Mouse (Mus musculus): ENCODE measurements at regions not wholly inside any gene's neighbourhood (a gene's known extent, or its start where the extent isn't known, plus 50 kb on each side); places are given as distances from the start of the nearest gene placed in this dataset.

GRCm38 (mm10) chr5:118424177-118424576 lies 136.3 kb upstream of the Med13l start:
- no peak for DNase-seq (ENCODE audit: low spot score)
- Histone ChIP-seq H3K27me3 (ENCODE audit: low read depth, poor library complexity, severe bottlenecking) (peaks cover 29% of the 10 kb centered on the region; the same call in 1 of the 2 replicates), H3K36me3 (no peaks in the 10 kb centered on the region), H3K4me3 (no peak overlapping the region), H3K27ac (replicated peaks) (no peak overlapping the region), H3K4me1 (peaks cover 19% of the 10 kb centered on the region), H3K9me3 (replicated peaks) (no peaks in the 10 kb centered on the region)
- WGBS, result 80% methylated on average over 3 of the region's 3 CpGs

- 73% methylated on average over 9 of the region's 9 CpGs for WGBS
These were observed 135.5 kb upstream of the Med13l start for GRCm38 (mm10) chr5:118424764-118425568.

GRCm38 (mm10) chr5:118426673-118427072 lies 133.8 kb upstream of the Med13l start:
- H3K4me1 ChIP-seq, result peaks cover 17% of the 10 kb centered on the region
- H3K4me3 ChIP-seq, result no peak overlapping the region
- no peak for DNase-seq (ENCODE audit: low spot score)
- H3K27ac ChIP-seq (replicated peaks), result no peak overlapping the region
- no peaks in the 10 kb centered on the region; the same call in 1 of the 2 replicates for H3K9me3 ChIP-seq (replicated peaks)
- no peaks in the 10 kb centered on the region for H3K36me3 ChIP-seq
- 65% methylated on average over 5 of the region's 5 CpGs for WGBS
- H3K27me3 ChIP-seq (ENCODE audit: low read depth, poor library complexity, severe bottlenecking), result peaks cover 27% of the 10 kb centered on the region; the same call in 1 of the 2 replicates

More at GRCm38 (mm10) chr5:118424764-118425568, 135.5 kb upstream of the Med13l start:
- Histone ChIP-seq H3K4me3 (no peak overlapping the region), H3K27me3 (ENCODE audit: low read depth, poor library complexity, severe bottlenecking) (peaks cover 29% of the 10 kb centered on the region; the same call in 1 of the 2 replicates), H3K36me3 (no peaks in the 10 kb centered on the region), H3K27ac (replicated peaks) (0 out of 2 replicates have a peak overlapping the region, but pooled peaks have one; percentile 20), H3K9me3 (replicated peaks) (no peaks in the 10 kb centered on the region), H3K4me1 (peaks cover 19% of the 10 kb centered on the region)
- DNase-seq (ENCODE audit: low spot score), result no peak

- DNase-seq (ENCODE audit: low spot score), result no peak
- Histone ChIP-seq H3K27ac (replicated peaks) (no peak overlapping the region), H3K36me3 (no peaks in the 10 kb centered on the region), H3K9me3 (replicated peaks) (no peaks in the 10 kb centered on the region; the same call in 1 of the 2 replicates), H3K4me3 (no peak overlapping the region), H3K4me1 (peaks cover 5% of the 10 kb centered on the region), H3K27me3 (ENCODE audit: low read depth, poor library complexity, severe bottlenecking) (peaks cover 24% of the 10 kb centered on the region)
- WGBS, result 87% methylated on average over 18 of the region's 18 CpGs
These were observed 132.0 kb upstream of the Med13l start for GRCm38 (mm10) chr5:118428323-118429095.

GRCm38 (mm10) chr5:118433599-118433998 lies 126.9 kb upstream of the Med13l start:
- Histone ChIP-seq H3K9me3 (replicated peaks) (no peaks in the 10 kb centered on the region; the same call in 1 of the 2 replicates), H3K27me3 (ENCODE audit: low read depth, poor library complexity, severe bottlenecking) (peaks cover 57% of the 10 kb centered on the region), H3K4me3 (no peak overlapping the region), H3K36me3 (no peaks in the 10 kb centered on the region), H3K27ac (replicated peaks) (no peak overlapping the region), H3K4me1 (peaks cover 37% of the 10 kb centered on the region)
- 79% methylated on average over 4 of the region's 4 CpGs for WGBS
- no peak for DNase-seq (ENCODE audit: low spot score)

- Histone ChIP-seq H3K4me1 (peaks cover 37% of the 10 kb centered on the region), H3K27ac (replicated peaks) (no peak overlapping the region), H3K4me3 (no peak overlapping the region), H3K9me3 (replicated peaks) (no peaks in the 10 kb centered on the region; the same call in 1 of the 2 replicates), H3K36me3 (no peaks in the 10 kb centered on the region), H3K27me3 (ENCODE audit: low read depth, poor library complexity, severe bottlenecking) (peaks cover 65% of the 10 kb centered on the region)
- DNase-seq (ENCODE audit: low spot score), result peak; percentile 32
- WGBS, result 12% methylated on average over 20 of the region's 20 CpGs
These were observed 125.5 kb upstream of the Med13l start for GRCm38 (mm10) chr5:118434718-118435555.

GRCm38 (mm10) chr5:118435556-118435950 lies 124.9 kb upstream of the Med13l start:
- Histone ChIP-seq H3K4me3 (no peak overlapping the region), H3K4me1 (peaks cover 37% of the 10 kb centered on the region), H3K9me3 (replicated peaks) (no peaks in the 10 kb centered on the region; the same call in 1 of the 2 replicates), H3K27me3 (ENCODE audit: low read depth, poor library complexity, severe bottlenecking) (peaks cover 65% of the 10 kb centered on the region), H3K27ac (replicated peaks) (no peak overlapping the region), H3K36me3 (no peaks in the 10 kb centered on the region)
- WGBS, result 13% methylated on average over 7 of the region's 7 CpGs
- DNase-seq (ENCODE audit: low spot score), result no peak

GRCm38 (mm10) chr5:118436035-118436434 lies 124.4 kb upstream of the Med13l start:
- no peaks in the 10 kb centered on the region; the same call in 1 of the 2 replicates for H3K9me3 ChIP-seq (replicated peaks)
- no peak overlapping the region for H3K27ac ChIP-seq (replicated peaks)
- H3K4me1 ChIP-seq, result peaks cover 37% of the 10 kb centered on the region
- DNase-seq (ENCODE audit: low spot score), result no peak
- H3K27me3 ChIP-seq (ENCODE audit: low read depth, poor library complexity, severe bottlenecking), result peaks cover 65% of the 10 kb centered on the region
- H3K4me3 ChIP-seq, result no peak overlapping the region
- 14% methylated on average over 9 of the region's 9 CpGs for WGBS
- H3K36me3 ChIP-seq, result no peaks in the 10 kb centered on the region

- H3K27me3 ChIP-seq (ENCODE audit: low read depth, poor library complexity, severe bottlenecking), result peaks cover 65% of the 10 kb centered on the region
- WGBS, result 3% methylated on average over 22 of the region's 22 CpGs
- no peak overlapping the region for H3K27ac ChIP-seq (replicated peaks)
- H3K4me1 ChIP-seq, result peaks cover 37% of the 10 kb centered on the region
- no peaks in the 10 kb centered on the region for H3K36me3 ChIP-seq
- no peaks in the 10 kb centered on the region for H3K9me3 ChIP-seq (replicated peaks)
- DNase-seq (ENCODE audit: low spot score), result no peak
- peak overlapping the region; percentile 26; the same call in 1 of the 2 replicates for H3K4me3 ChIP-seq
These were observed 123.8 kb upstream of the Med13l start for GRCm38 (mm10) chr5:118436474-118437306.

- 16% methylated on average over 7 of the region's 7 CpGs for WGBS
- no peak for DNase-seq (ENCODE audit: low spot score)
- Histone ChIP-seq H3K4me1 (peaks cover 37% of the 10 kb centered on the region), H3K4me3 (peak overlapping the region; percentile 26; the same call in 1 of the 2 replicates), H3K27ac (replicated peaks) (no peak overlapping the region), H3K27me3 (ENCODE audit: low read depth, poor library complexity, severe bottlenecking) (peaks cover 65% of the 10 kb centered on the region), H3K9me3 (replicated peaks) (no peaks in the 10 kb centered on the region), H3K36me3 (no peaks in the 10 kb centered on the region)
These were observed 123.2 kb upstream of the Med13l start for GRCm38 (mm10) chr5:118437307-118437610.

- Histone ChIP-seq H3K4me3 (no peak overlapping the region), H3K36me3 (no peaks in the 10 kb centered on the region), H3K27me3 (ENCODE audit: low read depth, poor library complexity, severe bottlenecking) (peaks cover 61% of the 10 kb centered on the region), H3K9me3 (replicated peaks) (no peaks in the 10 kb centered on the region), H3K4me1 (peaks cover 37% of the 10 kb centered on the region), H3K27ac (replicated peaks) (no peak overlapping the region)
- DNase-seq (ENCODE audit: low spot score), result no peak
- WGBS, result 33% methylated on average over 6 of the region's 6 CpGs
These were observed 122.5 kb upstream of the Med13l start for GRCm38 (mm10) chr5:118438016-118438415.
